Mouse (Mus musculus): ENCODE data around the gene Tmem168.

Tmem168 gene

GRCm38 (mm10) chr6:13607621-13608493 is at the start of gene Tmem168:
Tmem168 (minus strand) TSS chr6:13608100.
- DNase-seq (ENCODE audit: low read depth, low spot score), result peak; percentile 94

GRCm38 (mm10) chr6:13654081-13654480 is 46.2 kb upstream of the Tmem168 start:
- no peak for DNase-seq (ENCODE audit: low read depth, low spot score)

GRCm38 (mm10) chr6:13652284-13652683 is 44.4 kb upstream of the Tmem168 start:
- DNase-seq (ENCODE audit: low read depth, low spot score), result no peak

- no peak for DNase-seq (ENCODE audit: low read depth, low spot score)
These were observed 43.0 kb upstream of the Tmem168 start for GRCm38 (mm10) chr6:13650854-13651253.

- DNase-seq (ENCODE audit: low read depth, low spot score), result no peak
These were observed 40.4 kb upstream of the Tmem168 start for GRCm38 (mm10) chr6:13648305-13648704.

GRCm38 (mm10) chr6:13636582-13636989 is 28.7 kb upstream of the Tmem168 start:
- no peak for DNase-seq (ENCODE audit: low read depth, low spot score)

- DNase-seq (ENCODE audit: low read depth, low spot score), result no peak
These were observed 24.7 kb upstream of the Tmem168 start for GRCm38 (mm10) chr6:13632571-13632970.

GRCm38 (mm10) chr6:13630607-13631006 is 22.7 kb upstream of the Tmem168 start:
- DNase-seq (ENCODE audit: low read depth, low spot score), result no peak

- DNase-seq (ENCODE audit: low read depth, low spot score), result no peak
These were observed 11.7 kb upstream of the Tmem168 start for GRCm38 (mm10) chr6:13619618-13620017.

- DNase-seq (ENCODE audit: low read depth, low spot score), result no peak
These were observed 9.2 kb upstream of the Tmem168 start for GRCm38 (mm10) chr6:13617110-13617509.

- no peak for DNase-seq (ENCODE audit: low read depth, low spot score)
These were observed 6.7 kb upstream of the Tmem168 start for GRCm38 (mm10) chr6:13614568-13614967.

- no peak for DNase-seq (ENCODE audit: low read depth, low spot score)
These were observed 5.8 kb upstream of the Tmem168 start for GRCm38 (mm10) chr6:13613671-13614070.

GRCm38 (mm10) chr6:13610869-13611268 is 3.0 kb upstream of the Tmem168 start:
- no peak for DNase-seq (ENCODE audit: low read depth, low spot score)

GRCm38 (mm10) chr6:13609353-13610140 is 1.6 kb upstream of the Tmem168 start:
- peak; percentile 54 for DNase-seq (ENCODE audit: low read depth, low spot score)

GRCm38 (mm10) chr6:13606921-13607620 is 829 bp downstream of the Tmem168 start:
- DNase-seq (ENCODE audit: low read depth, low spot score), result no peak

- no peak for DNase-seq (ENCODE audit: low read depth, low spot score)
These were observed 1.5 kb downstream of the Tmem168 start for GRCm38 (mm10) chr6:13606394-13606793.

- no peak for DNase-seq (ENCODE audit: low read depth, low spot score)
These were observed 4.8 kb downstream of the Tmem168 start for GRCm38 (mm10) chr6:13603134-13603533.

GRCm38 (mm10) chr6:13601587-13601986 is 6.3 kb downstream of the Tmem168 start:
- DNase-seq (ENCODE audit: low read depth, low spot score), result no peak

- DNase-seq (ENCODE audit: low read depth, low spot score), result no peak
These were observed 9.5 kb downstream of the Tmem168 start for GRCm38 (mm10) chr6:13598239-13598923.

GRCm38 (mm10) chr6:13592729-13593345 is 15.1 kb downstream of the Tmem168 start:
- no peak for DNase-seq (ENCODE audit: low read depth, low spot score)

- no peak for DNase-seq (ENCODE audit: low read depth, low spot score)
These were observed 21.3 kb downstream of the Tmem168 start for GRCm38 (mm10) chr6:13586560-13586959.
